In genomic region chr19:4756193-4756911, GRCm38 (mm10) we compare ENCODE assay signal across 8 mouse cellular contexts. TPM values are rescaled to one million over a fixed set of nuclear protein-coding genes. Genes with fewer than 3 reads are reported as not detected.
DNase-seq lines count a peak whose midpoint lies in the region; ATAC-seq and TF ChIP-seq lines count a peak whose summit lies in the region.

TSS of gene Rbm4b (plus strand) at chr19:4756497.

- H3K9ac ChIP-seq in ES-E14 (ENCODE audit: insufficient read depth, low read depth, low read length, poor library complexity, severe bottlenecking) = peak within 1 kb of the TSS; percentile 91
- peak within 1 kb of the TSS; percentile 97 for H3K9ac ChIP-seq in forebrain, embryonic 16.5 days (replicated peaks; ENCODE audit: low read depth, low read length)
- peak within 1 kb of the TSS; percentile 68 for H3K9ac ChIP-seq in lung, embryonic 15.5 days

- DNase-seq in ES-E14 (ENCODE audit: low read depth, low spot score) = peak; percentile 92
- DNase-seq in cerebellum, adult 11-12 months = peak; percentile 97
- DNase-seq in heart, postnatal 4 days = peak; percentile 97
- DNase-seq in layer of hippocampus, adult 8-10 months (ENCODE audit: low spot score in 2 of 2) = peak; percentile 94 to 96
- DNase-seq in ovary, adult 18-20 months (ENCODE audit: low spot score) = peak; percentile 93
- peak; percentile 98 for DNase-seq in thymus, postnatal 0 days (ENCODE audit: low spot score)

- in situ Hi-C loops in ES-E14 (cut with MboI; ENCODE audit: low sequenced_read_pairs in 2 of 2, unreplicated experiment in 2 of 2) = loop anchor here in 1 of 2 experiments (10.0 kb wide), 1 partner anchor 148 kb away; the partner anchor contains the start of gene Bbs1

- no peaks in the 10 kb centered on the region for H3K9me3 ChIP-seq in ES-E14 (ENCODE audit: control insufficient read depth, insufficient read depth, low read depth, low read length)
- no peaks in the 10 kb centered on the region for H3K9me3 ChIP-seq in forebrain, embryonic 16.5 days (ENCODE audit: control insufficient read depth, low read length)
- H3K9me3 ChIP-seq in lung, embryonic 15.5 days = no peaks in the 10 kb centered on the region

- peak within 1 kb of the TSS; percentile 85 for H3K27ac ChIP-seq in ES-E14 (ENCODE audit: insufficient read depth, low read depth, low read length, poor library complexity, severe bottlenecking)
- peak within 1 kb of the TSS; percentile 99 for H3K27ac ChIP-seq in forebrain, embryonic 16.5 days (ENCODE audit: low read length)
- peak within 1 kb of the TSS; percentile 96 for H3K27ac ChIP-seq in lung, embryonic 15.5 days

- H3K4me2 ChIP-seq in forebrain, embryonic 16.5 days (ENCODE audit: low read length) = peak within 1 kb of the TSS; percentile 74
- H3K4me2 ChIP-seq in lung, embryonic 15.5 days = peak within 1 kb of the TSS; percentile 70

- H3K36me3 ChIP-seq in ES-E14 (ENCODE audit: control insufficient read depth, insufficient read depth, low read length, poor library complexity, severe bottlenecking) = peaks cover 8% of the 10 kb centered on the region
- H3K36me3 ChIP-seq in forebrain, embryonic 16.5 days (ENCODE audit: control insufficient read depth, insufficient read depth) = peaks cover 14% of the 10 kb centered on the region
- peaks cover 16% of the 10 kb centered on the region for H3K36me3 ChIP-seq in lung, embryonic 15.5 days

- under 1% methylated on average over 65 of the region's 65 CpGs for WGBS in forebrain, embryonic 16.5 days
- WGBS in lung, embryonic 15.5 days = under 1% methylated on average over 65 of the region's 65 CpGs

- H3K4me1 ChIP-seq in ES-E14 (ENCODE audit: control insufficient read depth in 2 of 2, insufficient read depth in 2 of 2, low read length in 2 of 2, poor library complexity in 1 of 2) = no peaks in the 10 kb centered on the region; a peak in 1 of 4 replicates
- peaks cover 34% of the 10 kb centered on the region for H3K4me1 ChIP-seq in forebrain, embryonic 16.5 days (replicated peaks; ENCODE audit: control insufficient read depth, insufficient read depth, low read length)
- peaks cover 19% of the 10 kb centered on the region for H3K4me1 ChIP-seq in lung, embryonic 15.5 days

- peak; percentile 93 for ATAC-seq in forebrain, embryonic 16.5 days
- ATAC-seq in lung, embryonic 15.5 days (ENCODE audit: borderline replicate concordance, extremely low read depth, low FRiP score, low TSS enrichment) = peak; percentile 97

- no peaks in the 10 kb centered on the region for H3K27me3 ChIP-seq in forebrain, embryonic 16.5 days (replicated peaks; ENCODE audit: control insufficient read depth, insufficient read depth, low read length)
- no peaks in the 10 kb centered on the region for H3K27me3 ChIP-seq in lung, embryonic 15.5 days

- peak within 1 kb of the TSS; percentile 77 to 81 for H3K4me3 ChIP-seq in ES-E14 (ENCODE audit: insufficient read depth in 1 of 2, low read depth in 1 of 2, low read length in 2 of 2, poor library complexity in 1 of 2, severe bottlenecking in 1 of 2)
- peak within 1 kb of the TSS; percentile 91 for H3K4me3 ChIP-seq in forebrain, embryonic 16.5 days (replicated peaks; ENCODE audit: low read length)
- peak within 1 kb of the TSS; percentile 68 for H3K4me3 ChIP-seq in lung, embryonic 15.5 days

TF ChIP-seq in ES-E14, 5 proteins besides CTCF, POLR2A, EP300 and RAD21:
- TF ChIP-seq ZNF384 (IDR thresholded peaks at IDR 0.05; ENCODE audit: low read depth, low read length) (no peak), CHD2 (IDR thresholded peaks at IDR 0.05; ENCODE audit: low read depth, low read length) (peak; percentile 76; the same call in 1 of the 2 replicates), HCFC1 (IDR thresholded peaks at IDR 0.05; ENCODE audit: borderline replicate concordance, insufficient read depth, low read length) (peak; percentile 73; the same call in 1 of the 2 replicates), MAFK (IDR thresholded peaks at IDR 0.05; ENCODE audit: insufficient read depth, low read depth, low read length) (no peak), ZC3H11A (IDR thresholded peaks at IDR 0.05; ENCODE audit: borderline replicate concordance, low read depth, low read length) (no peak)

RNA-seq across cellular contexts. Expression of gene Rbm4b, which starts in this region (rescaled TPM):
- 11.1 and 11.3 TPM in 2 replicates for total RNA-seq in ES-E14 (2012; rRNA removed)
- polyA plus RNA-seq in forebrain, embryonic 16.5 days (2015; fragmentation: Nextera tagmentation; extraction: Ambion mirVana) = 189 and 196 TPM in 2 replicates
- total RNA-seq in heart, postnatal 4 days (2021) = 1 to 10 TPM; 7.5 to 8.3 TPM
- total RNA-seq in layer of hippocampus, adult 8-10 months (2022) = 10 to 100 TPM; 14.6 to 20.0 (median 17.2) TPM
- polyA plus RNA-seq in lung, embryonic 15.5 days (2015; fragmentation: Nextera tagmentation; extraction: Ambion mirVana) = 60.8 and 62.7 TPM in 2 replicates
- 39.1 and 49.0 TPM in 2 replicates for polyA plus RNA-seq in thymus, postnatal 0 days (2015; fragmentation: Nextera tagmentation; extraction: Ambion mirVana)

Comparison
In these comparisons a context has a peak if more than half of its experiments do, and no peak if none do; other contexts are left out.
1. Peak in every context shown above with its lines: DNase-seq, ATAC-seq, H3K4me3 ChIP-seq and H3K27ac ChIP-seq.